ENCODE assay signal across 11 mouse cellular contexts in the genomic region with DNA sequence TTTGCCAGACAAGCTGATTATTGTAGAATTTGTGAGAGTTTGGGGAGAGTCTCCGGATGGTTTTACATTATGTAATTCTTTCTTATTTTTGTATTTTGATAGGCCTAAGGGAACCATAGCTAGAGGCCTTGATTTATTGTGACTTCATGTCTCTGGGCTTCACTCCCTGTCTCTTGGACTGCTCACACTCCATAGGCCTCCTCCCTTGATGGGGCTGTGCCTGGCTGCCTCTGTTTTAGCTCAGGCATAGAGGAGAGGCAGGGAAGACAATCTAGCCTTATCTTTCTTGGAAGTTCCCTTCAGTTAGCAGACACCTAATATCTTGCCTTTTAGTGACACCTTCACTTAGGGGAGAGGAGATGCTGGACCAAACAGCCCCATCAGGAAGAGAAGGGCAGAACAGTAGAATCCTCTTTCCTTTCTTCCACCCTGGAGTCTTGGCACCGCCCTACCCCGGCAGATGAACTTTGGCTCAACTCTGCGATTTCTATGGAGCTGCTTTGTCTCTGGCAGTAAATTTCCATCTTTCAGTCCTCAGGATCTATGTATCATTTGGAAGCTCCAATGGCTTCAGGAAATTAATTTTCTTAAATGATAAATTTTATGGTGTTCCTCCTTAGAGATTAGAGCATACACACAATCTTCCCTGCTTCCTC. TPM values are rescaled to one million over a fixed set of nuclear protein-coding genes. Genes with fewer than 3 reads are reported as not detected.
DNase-seq lines count a peak whose midpoint lies in the region; ATAC-seq lines count a peak whose summit lies in the region.
"Had no signal": no experiment of that assay in that cellular context is flagged by ENCODE, and none has a peak within 500 bp of the region (broad histone marks: within the 10 kb centered on the region; RNA-seq: fewer than 3 reads in every experiment).

No protein-coding gene starts in this region.

- no peak overlapping the region for H3K4me3 ChIP-seq in liver, embryonic 16.5 days (ENCODE audit: low read depth, low read length)
- no peak overlapping the region for H3K4me3 ChIP-seq in liver, embryonic 12.5 days
- H3K4me3 ChIP-seq in heart, embryonic 15.5 days = no peak overlapping the region
- H3K4me3 ChIP-seq in stomach, embryonic 16.5 days (replicated peaks; ENCODE audit: low read length) = no peak overlapping the region
- H3K4me3 ChIP-seq in midbrain, embryonic 16.5 days (ENCODE audit: low read depth, low read length) = no peak overlapping the region
- H3K4me3 ChIP-seq: embryonic facial prominence, embryonic 12.5 days had no signal

- peak; percentile 48 to 65 for DNase-seq in kidney, postnatal 25 days
- no peak for DNase-seq in right cerebral cortex, postnatal 14 days
- DNase-seq: thymus, postnatal 4 days had no signal

- no peaks in the 10 kb centered on the region for H3K4me1 ChIP-seq in liver, embryonic 16.5 days (ENCODE audit: control insufficient read depth, low read depth, low read length)
- H3K4me1 ChIP-seq in liver, embryonic 12.5 days = no peaks in the 10 kb centered on the region
- no peaks in the 10 kb centered on the region for H3K4me1 ChIP-seq in heart, embryonic 15.5 days (replicated peaks)
- H3K4me1 ChIP-seq in stomach, embryonic 16.5 days (ENCODE audit: control insufficient read depth, insufficient read depth, low read length) = no peaks in the 10 kb centered on the region
- no peaks in the 10 kb centered on the region for H3K4me1 ChIP-seq in midbrain, embryonic 16.5 days (ENCODE audit: control insufficient read depth, insufficient read depth, low read length)

- ATAC-seq in liver, embryonic 16.5 days (ENCODE audit: low read depth) = peak; percentile 13; the same call in 1 of the 2 replicates
- ATAC-seq in liver, embryonic 12.5 days = no peak
- peak; percentile 67 for ATAC-seq in heart, embryonic 15.5 days (replicated peaks; ENCODE audit: insufficient number of reproducible peaks, insufficient read depth, low FRiP score, low read depth)
- peak; percentile 91 for ATAC-seq in stomach, embryonic 16.5 days (ENCODE audit: insufficient read depth, low FRiP score)
- no peak for ATAC-seq in midbrain, embryonic 16.5 days

- no peak overlapping the region for H3K9ac ChIP-seq in liver, embryonic 16.5 days (ENCODE audit: low read depth, low read length)
- no peak overlapping the region for H3K9ac ChIP-seq in liver, embryonic 12.5 days
- no peak overlapping the region for H3K9ac ChIP-seq in heart, embryonic 15.5 days
- no peak overlapping the region for H3K9ac ChIP-seq in stomach, embryonic 16.5 days (ENCODE audit: low read length)
- no peak overlapping the region for H3K9ac ChIP-seq in midbrain, embryonic 16.5 days (ENCODE audit: low read depth, low read length)
- H3K9ac ChIP-seq: embryonic facial prominence, embryonic 12.5 days had no signal

- WGBS in liver, embryonic 16.5 days (ENCODE audit: insufficient replicate concordance) = 74% methylated on average over 4 of the region's 4 CpGs
- 78% methylated on average over 4 of the region's 4 CpGs for WGBS in liver, embryonic 12.5 days (ENCODE audit: insufficient replicate concordance)
- WGBS in heart, embryonic 15.5 days = 55% methylated on average over 4 of the region's 4 CpGs
- WGBS in stomach, embryonic 16.5 days = 74% methylated on average over 4 of the region's 4 CpGs
- 84% methylated on average over 4 of the region's 4 CpGs for WGBS in midbrain, embryonic 16.5 days

- H3K36me3 ChIP-seq in liver, embryonic 16.5 days (ENCODE audit: control insufficient read depth, insufficient read depth) = no peaks in the 10 kb centered on the region
- no peaks in the 10 kb centered on the region for H3K36me3 ChIP-seq in liver, embryonic 12.5 days
- no peaks in the 10 kb centered on the region for H3K36me3 ChIP-seq in heart, embryonic 15.5 days
- H3K36me3 ChIP-seq in stomach, embryonic 16.5 days (ENCODE audit: control insufficient read depth, insufficient read depth, low read length) = no peaks in the 10 kb centered on the region
- no peaks in the 10 kb centered on the region for H3K36me3 ChIP-seq in midbrain, embryonic 16.5 days (ENCODE audit: control insufficient read depth, insufficient read depth, low read length)
- H3K36me3 ChIP-seq: embryonic facial prominence, embryonic 12.5 days; G1E had no signal

- no peaks in the 10 kb centered on the region for H3K9me3 ChIP-seq in liver, embryonic 16.5 days (replicated peaks; ENCODE audit: control insufficient read depth, low read length)
- no peaks in the 10 kb centered on the region for H3K9me3 ChIP-seq in liver, embryonic 12.5 days (replicated peaks)
- no peaks in the 10 kb centered on the region for H3K9me3 ChIP-seq in heart, embryonic 15.5 days (replicated peaks)
- H3K9me3 ChIP-seq in stomach, embryonic 16.5 days (replicated peaks; ENCODE audit: control insufficient read depth, low read length) = no peaks in the 10 kb centered on the region
- no peaks in the 10 kb centered on the region for H3K9me3 ChIP-seq in midbrain, embryonic 16.5 days (replicated peaks; ENCODE audit: control insufficient read depth, low read length, poor library complexity, severe bottlenecking)
- H3K9me3 ChIP-seq: embryonic facial prominence, embryonic 12.5 days; G1E had no signal

- H3K27me3 ChIP-seq in liver, embryonic 16.5 days (ENCODE audit: control insufficient read depth, insufficient read depth, low read depth, low read length) = no peaks in the 10 kb centered on the region
- H3K27me3 ChIP-seq in liver, embryonic 12.5 days (replicated peaks) = no peaks in the 10 kb centered on the region
- no peaks in the 10 kb centered on the region for H3K27me3 ChIP-seq in heart, embryonic 15.5 days
- no peaks in the 10 kb centered on the region for H3K27me3 ChIP-seq in stomach, embryonic 16.5 days (ENCODE audit: control insufficient read depth, insufficient read depth, low read length)
- H3K27me3 ChIP-seq in midbrain, embryonic 16.5 days (ENCODE audit: control insufficient read depth, insufficient read depth, low read depth, low read length) = no peaks in the 10 kb centered on the region
- H3K27me3 ChIP-seq: embryonic facial prominence, embryonic 12.5 days had no signal

- H3K27ac ChIP-seq in liver, embryonic 16.5 days (ENCODE audit: low read length) = no peak overlapping the region
- H3K27ac ChIP-seq in liver, embryonic 12.5 days = no peak overlapping the region
- H3K27ac ChIP-seq in heart, embryonic 15.5 days = peak overlapping the region; percentile 15; the same call in 1 of the 2 replicates
- H3K27ac ChIP-seq in stomach, embryonic 16.5 days (ENCODE audit: low read length) = peak overlapping the region; percentile 65
- H3K27ac ChIP-seq in midbrain, embryonic 16.5 days (ENCODE audit: low read length) = no peak overlapping the region
- H3K27ac ChIP-seq: embryonic facial prominence, embryonic 12.5 days had no signal

- no peak overlapping the region for H3K4me2 ChIP-seq in liver, embryonic 16.5 days (ENCODE audit: low read depth, low read length)
- H3K4me2 ChIP-seq in liver, embryonic 12.5 days = no peak overlapping the region
- H3K4me2 ChIP-seq in heart, embryonic 15.5 days = no peak overlapping the region
- no peak overlapping the region for H3K4me2 ChIP-seq in stomach, embryonic 16.5 days (ENCODE audit: low read depth, low read length)
- H3K4me2 ChIP-seq in midbrain, embryonic 16.5 days (ENCODE audit: low read length) = no peak overlapping the region
- H3K4me2 ChIP-seq: embryonic facial prominence, embryonic 12.5 days had no signal

RNA-seq across cellular contexts. Expression of gene Fmo6, which starts 1.5 kb away (rescaled TPM):
- not detected in 2 replicates for polyA plus RNA-seq in liver, embryonic 16.5 days (2015; fragmentation: Nextera tagmentation; extraction: Ambion mirVana)
- not detected in 2 replicates for polyA plus RNA-seq in liver, embryonic 12.5 days (2016; fragmentation: Nextera tagmentation; extraction: Ambion mirVana)
- polyA plus RNA-seq in heart, embryonic 15.5 days (2015; fragmentation: Nextera tagmentation; extraction: Ambion mirVana) = 0.11 TPM in 1 of 2 replicates, not detected in the other
- not detected in 2 replicates for polyA plus RNA-seq in stomach, embryonic 16.5 days (2015; fragmentation: Nextera tagmentation; extraction: Ambion mirVana)
- polyA plus RNA-seq in midbrain, embryonic 16.5 days (2015; fragmentation: Nextera tagmentation; extraction: Ambion mirVana) = not detected in 2 replicates
- polyA plus RNA-seq: G1E; liver, adult 2 months had no signal

RNA-seq across cellular contexts. Expression of gene Fmo2, which starts 40.3 kb away (rescaled TPM):
- polyA plus RNA-seq in liver, embryonic 16.5 days (2015; fragmentation: Nextera tagmentation; extraction: Ambion mirVana) = 0.21 and 0.32 TPM in 2 replicates
- polyA plus RNA-seq in liver, embryonic 12.5 days (2016; fragmentation: Nextera tagmentation; extraction: Ambion mirVana) = 0.07 and 0.11 TPM in 2 replicates
- polyA plus RNA-seq in heart, embryonic 15.5 days (2015; fragmentation: Nextera tagmentation; extraction: Ambion mirVana) = 7.7 and 8.0 TPM in 2 replicates
- polyA plus RNA-seq in stomach, embryonic 16.5 days (2015; fragmentation: Nextera tagmentation; extraction: Ambion mirVana) = 8.2 and 8.5 TPM in 2 replicates
- polyA plus RNA-seq in midbrain, embryonic 16.5 days (2015; fragmentation: Nextera tagmentation; extraction: Ambion mirVana) = 0.24 and 0.26 TPM in 2 replicates

RNA-seq across cellular contexts. Expression of gene Fmo3, which starts 45.5 kb away (rescaled TPM):
- polyA plus RNA-seq in liver, embryonic 16.5 days (2015; fragmentation: Nextera tagmentation; extraction: Ambion mirVana) = not detected in 2 replicates
- not detected in 2 replicates for polyA plus RNA-seq in liver, embryonic 12.5 days (2016; fragmentation: Nextera tagmentation; extraction: Ambion mirVana)
- polyA plus RNA-seq in heart, embryonic 15.5 days (2015; fragmentation: Nextera tagmentation; extraction: Ambion mirVana) = 0.06 TPM in 2 replicates
- polyA plus RNA-seq in stomach, embryonic 16.5 days (2015; fragmentation: Nextera tagmentation; extraction: Ambion mirVana) = 0.06 and 0.11 TPM in 2 replicates
- not detected in 2 replicates for polyA plus RNA-seq in midbrain, embryonic 16.5 days (2015; fragmentation: Nextera tagmentation; extraction: Ambion mirVana)
- polyA plus RNA-seq: embryonic facial prominence, embryonic 12.5 days; G1E had no signal

Comparison
In these comparisons a context has a peak if more than half of its experiments do, and no peak if none do; other contexts are left out.
1. ATAC-seq: peak in liver, embryonic 16.5 days (single experiment), heart, embryonic 15.5 days (single experiment) and stomach, embryonic 16.5 days (single experiment); none in liver, embryonic 12.5 days (single experiment) and midbrain, embryonic 16.5 days (single experiment).
2. H3K27ac ChIP-seq: peak in heart, embryonic 15.5 days (single experiment) and stomach, embryonic 16.5 days (single experiment); none in liver, embryonic 16.5 days (single experiment), liver, embryonic 12.5 days (single experiment) and midbrain, embryonic 16.5 days (single experiment).